Mouse (Mus musculus) liver, adult (tissue): ENCODE results near the gene Slc38a2.

Experiments used
- GATA4 ChIP-seq: IDR thresholded peaks from 2 replicates; pipeline ENCODE4 v1.6.1; 2014; ENCODE audit warnings: mild to moderate bottlenecking, low read length; ENCODE audit not compliant: insufficient replicate concordance

Gene Slc38a2

DNA sequence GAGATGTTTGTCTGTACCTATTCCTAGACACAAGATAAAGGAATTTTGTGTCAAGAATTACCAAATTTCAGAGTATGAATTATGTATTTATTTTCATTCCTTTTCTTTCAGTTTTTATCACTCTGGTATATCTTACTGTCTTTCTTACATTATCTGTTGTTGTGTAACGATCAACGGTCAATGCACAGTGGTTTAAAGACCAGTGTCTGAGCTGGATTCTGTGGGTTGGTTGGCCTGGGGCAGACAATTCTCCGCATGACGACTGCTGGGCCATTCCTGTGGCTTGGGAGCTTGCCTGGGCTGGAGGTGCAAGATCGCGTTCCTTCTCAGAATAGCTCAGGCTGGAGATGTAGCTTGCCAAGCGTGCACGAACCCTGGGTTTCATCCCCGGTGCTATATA, 30.3 kb upstream of the Slc38a2 start:
- TF ChIP-seq GATA4: no peak

DNA sequence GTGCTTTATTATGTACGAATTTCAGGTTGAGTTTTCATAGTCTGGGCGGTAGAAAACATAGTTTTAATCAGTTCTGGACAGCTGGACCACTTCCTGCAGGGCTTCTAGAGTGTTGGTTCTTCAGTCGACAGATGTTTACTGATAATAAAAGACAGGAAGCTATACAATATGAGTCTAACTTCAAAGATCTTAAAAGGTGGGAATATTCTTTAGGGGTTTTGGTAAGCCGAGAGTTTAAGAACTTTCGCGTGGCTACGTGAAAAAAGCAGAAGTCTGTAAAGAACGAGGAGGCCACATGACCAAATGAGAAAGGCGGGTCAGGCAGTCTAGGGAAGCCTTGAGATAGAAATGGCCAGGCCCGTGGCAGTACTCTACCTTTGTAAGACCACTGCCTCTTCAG, 29.5 kb upstream of the Slc38a2 start:
- no peak for TF ChIP-seq GATA4

DNA sequence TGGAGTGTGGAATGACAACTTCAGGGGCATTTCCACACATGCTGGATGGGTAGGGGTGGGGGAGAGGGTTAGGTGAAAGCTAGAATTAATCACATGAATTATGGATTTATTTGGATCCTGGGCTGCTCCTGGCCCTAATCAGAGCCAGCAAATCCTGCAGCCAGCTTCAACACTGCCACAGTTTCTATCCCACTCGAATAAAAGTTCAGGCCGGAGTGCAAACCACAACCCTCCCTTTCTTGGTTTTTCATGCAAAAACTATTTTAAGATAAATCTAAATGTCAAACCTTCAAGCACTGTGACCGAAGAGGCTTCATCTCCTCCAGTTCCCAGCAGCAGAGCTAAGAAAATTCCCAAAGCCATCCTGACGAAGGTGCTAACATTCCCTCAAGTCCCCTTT, 28.8 kb upstream of the Slc38a2 start:
- no peak for TF ChIP-seq GATA4

DNA sequence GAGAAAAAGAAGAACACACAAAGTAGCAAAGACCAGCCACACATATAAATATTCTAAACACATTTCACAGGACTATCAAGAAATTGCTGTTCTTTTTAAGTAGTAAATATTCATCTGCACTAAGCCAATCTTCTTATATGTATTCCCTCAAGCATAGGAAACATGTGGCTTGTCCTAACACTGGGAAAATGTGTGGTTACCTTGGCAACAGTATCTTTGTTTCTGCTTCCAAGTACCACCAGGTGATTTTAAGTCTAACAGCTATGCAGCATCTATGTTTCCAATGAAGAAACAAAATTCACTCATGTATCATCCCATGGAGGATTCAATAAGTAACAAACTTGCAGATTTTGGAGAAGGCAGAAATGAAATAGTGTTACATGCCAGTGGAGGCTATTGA, 25.0 kb upstream of the Slc38a2 start:
- no peak for TF ChIP-seq GATA4

DNA sequence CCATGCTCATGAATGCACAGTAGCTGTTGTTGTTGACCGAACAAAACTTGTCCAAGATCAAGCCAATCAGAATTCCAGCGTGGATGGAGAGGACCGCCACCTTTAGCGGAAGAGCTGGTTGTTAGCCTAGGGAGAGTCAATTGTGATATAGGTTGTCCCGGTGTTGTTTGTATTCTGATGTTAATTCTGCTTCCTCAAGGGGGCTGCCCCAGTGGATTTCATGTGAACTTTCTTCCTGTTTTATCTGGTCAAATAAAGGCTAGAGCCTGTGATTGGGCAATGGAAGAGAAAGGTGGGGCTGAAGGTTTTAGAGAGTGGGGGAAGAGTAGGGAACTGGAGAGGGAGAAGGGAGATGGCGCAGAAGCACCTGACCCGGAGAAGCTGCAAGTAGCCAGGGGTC, 22.7 kb upstream of the Slc38a2 start:
- no peak for TF ChIP-seq GATA4

DNA sequence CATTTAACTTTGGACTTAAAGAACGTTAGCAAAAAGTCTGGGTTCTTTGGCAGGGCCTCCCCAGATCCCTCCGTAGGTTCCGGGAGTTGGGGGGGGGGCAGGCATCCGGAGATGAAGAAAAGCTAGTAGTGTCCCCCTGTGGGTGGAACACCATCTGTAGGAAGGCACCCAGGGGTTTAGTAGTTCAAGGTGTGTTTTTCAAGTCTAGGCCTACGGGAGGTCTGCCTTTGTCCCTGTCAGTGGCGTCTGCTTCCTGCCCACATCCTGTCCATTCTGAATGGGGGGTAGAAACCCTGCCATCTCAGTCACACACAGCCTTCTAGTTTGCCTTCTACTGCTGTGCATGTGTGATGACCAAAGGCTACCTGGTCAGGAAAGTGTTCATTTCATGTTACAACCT, 20.6 kb upstream of the Slc38a2 start:
- TF ChIP-seq GATA4: no peak

DNA sequence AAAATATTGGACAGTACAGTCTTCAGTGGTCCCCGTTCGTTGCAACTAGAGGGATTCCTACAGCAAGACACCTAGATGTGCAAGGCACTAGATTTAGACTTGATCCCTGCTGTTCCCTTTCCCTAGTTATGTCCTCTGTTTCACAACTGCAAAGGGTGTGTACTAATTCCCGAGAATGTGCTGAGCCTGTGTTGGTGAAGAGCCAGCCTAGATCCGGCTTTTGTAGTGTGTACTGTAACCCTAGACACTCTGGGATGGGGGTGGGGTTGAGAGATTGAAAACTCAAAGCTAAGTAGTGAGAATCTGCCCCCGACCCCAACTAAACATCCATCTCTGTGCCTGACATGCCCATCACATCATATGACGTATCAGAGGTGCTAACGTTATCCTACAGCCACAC, 18.9 kb upstream of the Slc38a2 start:
- 0 out of 2 replicates have a peak, but pooled peaks have one; percentile 7 for TF ChIP-seq GATA4

DNA sequence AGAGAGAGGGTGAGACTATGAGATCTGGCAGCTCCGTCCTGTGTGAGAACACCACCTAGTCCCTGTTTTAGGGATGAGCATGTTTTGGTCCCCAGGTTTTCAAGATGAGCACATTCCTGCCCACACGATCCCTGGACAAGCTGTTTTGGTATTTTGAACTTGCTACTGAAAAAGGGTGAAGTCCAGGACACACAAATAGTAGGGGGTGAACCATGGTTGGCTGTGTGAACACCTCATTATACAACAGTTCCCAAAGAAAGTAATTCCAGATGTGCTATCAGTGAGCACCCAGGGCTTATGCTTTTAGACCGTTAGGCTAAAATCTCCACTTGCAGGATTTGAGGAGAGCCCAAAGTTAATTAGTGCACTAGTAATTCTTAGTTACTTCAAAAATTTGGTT, 17.7 kb upstream of the Slc38a2 start:
- TF ChIP-seq GATA4: no peak

DNA sequence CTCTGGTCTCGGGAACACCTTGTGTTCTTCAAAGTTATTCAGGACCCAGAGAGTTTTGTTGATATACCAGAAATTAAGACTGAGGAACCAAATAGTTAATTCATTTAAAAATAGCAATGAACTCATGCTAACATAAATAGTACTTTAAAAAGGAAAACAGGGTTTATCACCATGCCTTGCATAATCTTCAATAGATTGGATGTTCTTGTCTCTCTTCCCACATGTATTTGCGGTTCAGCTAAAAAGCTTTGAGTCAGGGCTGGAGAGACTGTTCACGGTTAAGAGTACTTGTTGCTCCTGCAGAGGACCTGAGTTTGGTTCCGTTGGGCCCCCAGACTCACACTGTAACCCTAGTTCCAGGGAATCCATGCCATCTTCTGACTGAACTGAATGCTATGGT, 16.8 kb upstream of the Slc38a2 start:
- peak; percentile 78 for TF ChIP-seq GATA4

DNA sequence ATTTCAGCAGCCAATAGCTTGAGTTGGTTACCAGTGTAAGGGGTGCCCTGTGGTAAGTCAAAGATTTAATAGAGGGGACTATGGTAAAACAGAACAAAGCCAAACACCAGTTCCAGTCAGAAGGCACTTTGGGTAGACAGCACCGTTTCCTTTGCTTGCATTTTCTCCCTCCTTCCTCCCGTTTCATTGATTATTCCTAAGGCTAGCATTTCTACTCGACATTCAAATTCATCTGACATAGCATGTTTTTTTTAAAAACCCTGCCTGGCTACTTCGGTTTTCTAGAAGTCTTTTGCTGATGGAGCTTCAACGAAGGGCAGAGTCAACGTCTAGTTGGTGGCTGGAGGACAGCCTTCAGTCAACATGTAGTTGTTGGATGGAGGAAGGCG, 16.2 kb upstream of the Slc38a2 start:
- TF ChIP-seq GATA4: no peak

DNA sequence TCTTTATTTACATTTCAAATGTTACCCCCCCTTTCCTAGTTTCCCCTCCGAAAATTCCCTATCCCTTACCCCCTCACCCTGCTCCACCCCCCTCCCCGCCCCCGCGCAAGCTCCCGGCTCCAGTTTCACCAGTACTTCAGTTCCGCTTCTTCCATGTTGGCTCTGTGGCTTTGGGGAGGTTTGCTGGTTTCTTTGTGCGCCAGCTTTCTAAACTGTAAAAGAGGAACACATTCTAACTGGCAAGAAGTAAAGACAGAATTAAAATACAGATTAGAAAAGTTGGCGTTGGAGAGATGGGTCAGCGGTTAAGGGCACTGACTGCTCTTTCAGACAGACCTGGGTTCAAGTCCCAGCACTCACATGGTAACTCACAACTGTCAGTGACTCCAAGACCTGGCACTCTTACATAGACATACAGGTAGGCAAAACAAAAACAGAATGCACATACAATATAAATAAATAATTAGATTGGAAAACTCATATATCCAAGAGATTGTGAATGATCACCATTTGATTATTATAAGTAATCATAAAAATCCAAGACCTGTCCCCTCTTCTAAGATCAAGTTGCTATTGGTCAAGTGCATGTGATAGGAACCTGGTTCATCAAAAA, 15.7 kb upstream of the Slc38a2 start:
- TF ChIP-seq GATA4: no peak

DNA sequence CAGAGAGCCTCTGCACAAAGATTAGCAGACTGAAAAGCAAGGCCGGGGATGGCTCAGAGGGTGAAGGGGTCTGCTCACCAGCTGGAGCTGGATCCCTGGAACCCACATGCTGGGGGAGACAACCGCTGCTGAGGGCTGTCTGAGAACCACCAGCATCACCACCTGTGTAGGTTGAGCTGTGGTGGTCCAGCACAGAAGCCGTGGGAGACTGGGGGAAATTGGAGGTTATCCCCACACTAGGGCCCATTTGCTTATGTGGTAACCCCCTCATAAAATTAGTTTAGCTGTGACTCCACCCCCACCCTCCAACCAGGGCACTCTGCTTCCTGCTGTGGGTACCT, 15.1 kb upstream of the Slc38a2 start:
- no peak for TF ChIP-seq GATA4

DNA sequence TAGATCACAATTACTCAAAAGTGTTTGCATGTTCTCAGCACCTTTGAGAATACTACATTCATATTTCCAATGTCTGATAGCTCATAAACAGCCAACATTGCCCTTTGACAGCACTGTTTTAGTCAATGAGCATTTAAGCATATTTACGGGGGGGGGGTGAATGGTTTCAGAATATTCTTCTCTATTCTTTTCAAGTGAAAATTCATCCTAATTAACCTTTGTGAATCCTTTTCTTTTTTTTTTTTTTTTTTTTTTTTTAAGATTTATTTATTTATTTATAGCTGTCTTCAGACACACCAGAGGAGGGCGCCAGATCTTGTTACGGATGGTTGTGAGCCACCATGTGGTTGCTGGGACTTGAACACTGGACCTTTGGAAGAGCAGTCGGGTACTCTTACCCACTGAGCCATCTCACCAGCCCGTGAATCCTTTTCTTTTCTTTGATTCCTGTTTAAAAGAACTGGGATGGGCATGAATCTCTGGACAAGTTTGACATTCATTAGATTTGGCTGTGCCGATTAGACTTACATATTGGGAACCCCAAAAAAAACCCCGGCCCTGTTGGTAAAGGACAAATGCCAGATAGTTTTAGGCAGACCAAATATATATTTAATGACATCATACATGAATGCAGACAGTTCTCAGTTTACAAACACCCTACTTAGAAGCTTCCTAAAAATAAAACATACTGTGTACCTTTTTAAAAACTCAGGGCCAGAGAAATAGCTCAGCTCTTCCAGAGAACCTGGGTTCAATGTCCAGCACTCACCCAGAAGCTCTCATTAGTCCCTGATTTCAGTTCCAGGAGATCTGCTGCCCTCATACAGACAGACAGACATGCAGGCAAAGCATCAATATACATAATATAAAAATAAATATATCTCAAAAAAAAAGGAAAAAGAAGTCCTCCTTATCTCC, 14.5 kb upstream of the Slc38a2 start:
- no peak for TF ChIP-seq GATA4

DNA sequence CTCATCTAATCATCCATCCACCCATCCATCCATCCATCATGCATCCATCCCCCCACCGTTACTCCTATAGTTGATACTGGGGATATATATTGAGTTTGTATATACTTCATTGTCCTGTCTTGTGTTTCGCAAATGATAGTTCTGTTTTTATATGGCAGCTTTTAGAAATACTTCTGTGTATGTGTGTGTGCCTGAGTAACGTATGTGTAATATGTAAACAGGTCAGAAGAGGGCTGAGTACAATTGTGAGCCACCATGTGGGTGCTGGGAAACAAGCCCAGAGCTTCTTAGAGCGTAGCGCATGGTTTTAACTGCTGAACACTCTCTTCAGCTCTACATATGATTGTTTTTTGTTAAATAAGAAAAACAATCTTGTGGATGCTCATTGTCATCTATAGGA, 12.8 kb upstream of the Slc38a2 start:
- TF ChIP-seq GATA4: no peak

DNA sequence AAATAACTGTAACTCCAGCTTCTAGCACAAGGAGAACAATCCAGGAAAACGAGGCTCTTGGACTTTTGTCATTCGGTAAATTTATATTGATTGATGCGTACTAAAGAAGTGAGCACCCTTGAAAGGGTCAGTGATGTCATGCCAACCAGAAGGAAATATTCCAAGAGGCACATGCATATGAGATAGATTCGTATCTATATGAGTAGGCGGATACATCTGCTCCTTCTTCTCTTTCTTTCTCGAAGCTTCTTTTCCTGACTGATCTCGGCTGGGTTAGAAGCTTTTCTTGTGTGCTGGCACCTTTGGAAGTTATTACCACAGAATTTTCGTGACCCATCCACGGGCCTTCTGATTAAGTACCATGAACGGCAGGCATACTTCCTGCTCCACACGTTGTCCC, 12.1 kb upstream of the Slc38a2 start:
- no peak for TF ChIP-seq GATA4

DNA sequence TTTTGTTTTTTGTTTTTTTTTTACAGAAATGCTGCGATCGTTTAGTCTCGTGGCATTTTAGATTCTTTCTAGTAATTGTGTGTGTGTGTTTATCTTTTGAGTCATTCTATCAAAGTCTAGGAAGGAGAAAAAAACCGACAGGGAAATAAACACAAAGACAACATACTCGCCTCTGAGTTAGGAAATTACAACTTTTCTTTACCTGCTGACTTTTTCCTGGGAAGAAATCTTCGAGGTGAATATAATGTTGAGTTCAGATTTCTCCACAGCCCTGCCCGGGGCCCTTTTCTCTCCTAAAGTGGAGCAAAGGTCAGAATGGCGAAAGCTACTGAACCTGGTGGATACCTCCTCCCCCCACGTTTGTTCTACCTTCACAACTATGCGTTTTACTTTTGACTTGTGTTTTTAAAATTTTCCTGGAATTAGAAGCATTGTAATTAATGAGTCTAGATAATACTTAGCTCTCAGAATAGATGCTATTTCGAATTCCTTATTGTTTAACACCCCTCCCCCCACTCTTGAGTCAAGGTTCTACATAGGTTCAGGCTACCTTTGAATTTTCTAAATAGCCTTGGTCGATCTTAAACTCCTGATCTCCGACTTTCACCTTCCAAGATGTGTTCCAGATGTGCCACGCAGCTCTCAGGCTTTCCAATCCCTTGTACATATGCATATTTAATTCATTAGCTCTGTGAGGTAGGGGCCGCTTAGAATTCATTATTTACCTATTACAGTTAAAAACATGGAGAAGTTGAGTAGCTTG, 11.0 kb upstream of the Slc38a2 start:
- TF ChIP-seq GATA4: no peak
